Mouse (Mus musculus): ENCODE data around the gene Slc12a6.

The Slc12a6 gene

DNA sequence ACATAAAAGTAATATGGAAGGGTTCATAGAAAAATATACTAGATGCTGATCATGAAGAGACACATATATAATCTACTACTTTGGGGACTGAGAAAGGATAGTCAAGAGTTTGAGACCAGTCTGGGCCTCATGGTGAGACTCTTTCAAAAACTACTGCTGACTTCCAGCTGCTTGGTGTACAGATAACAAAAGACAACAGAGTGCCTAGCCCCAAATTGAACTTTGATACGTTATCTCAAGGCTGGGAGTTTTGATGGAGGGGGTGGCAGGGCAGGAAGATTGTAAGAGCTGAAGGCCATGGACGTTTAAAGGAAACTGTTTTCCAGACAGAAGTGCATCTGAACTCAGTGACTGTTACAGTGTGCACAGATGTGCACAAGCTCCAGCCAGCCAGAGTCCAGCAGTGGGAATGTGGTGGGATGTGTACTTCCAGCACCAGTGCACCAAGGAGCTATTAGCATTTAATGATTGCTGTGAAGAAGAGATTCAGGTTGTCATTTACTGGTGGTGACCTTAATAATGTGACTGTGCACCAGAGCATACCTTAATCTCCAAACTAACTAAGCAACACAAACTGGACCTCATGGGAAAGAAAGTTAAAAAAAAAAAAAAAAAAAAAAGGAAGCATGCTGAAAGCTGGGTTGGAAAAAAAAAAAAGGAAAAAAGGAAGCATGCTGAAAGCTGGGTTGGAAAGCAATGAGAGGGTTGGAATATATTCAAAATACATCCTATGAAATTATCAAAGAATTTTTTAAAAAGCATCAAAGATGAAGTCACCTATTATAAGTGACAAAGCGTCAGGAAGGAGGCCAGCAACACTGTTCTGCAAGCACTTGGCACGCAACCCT lies 66.7 kb downstream of the Slc12a6 start:
- no peak for DNase-seq

DNA sequence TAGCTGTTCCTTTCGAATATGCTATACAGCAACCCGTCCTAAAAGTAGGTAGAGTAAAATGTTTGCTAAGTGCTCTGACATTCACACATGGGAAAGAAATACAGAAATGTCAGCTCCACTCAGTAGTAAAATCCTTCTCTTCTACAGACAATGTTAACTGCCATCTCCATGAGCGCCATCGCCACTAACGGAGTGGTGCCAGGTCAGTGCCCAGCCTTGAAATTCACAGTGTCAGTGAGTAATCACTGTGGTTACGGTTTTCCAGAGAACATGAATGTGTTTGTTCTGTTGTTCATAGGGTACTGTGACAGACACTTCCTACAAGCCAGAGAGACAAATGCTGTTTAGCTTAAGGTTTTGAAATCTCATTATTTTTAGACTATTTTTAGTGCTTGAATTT lies 71.6 kb downstream of the Slc12a6 start:
- DNase-seq: no peak

- DNase-seq: peak; percentile 22
These were observed 74.1 kb downstream of the Slc12a6 start for GRCm38 (mm10) chr2:112339736-112340135.

- no peak for DNase-seq
These were observed 75.5 kb downstream of the Slc12a6 start for GRCm38 (mm10) chr2:112341117-112341516.

- no peak for DNase-seq
These were observed 82.6 kb downstream of the Slc12a6 start for GRCm38 (mm10) chr2:112348246-112348645.

DNA sequence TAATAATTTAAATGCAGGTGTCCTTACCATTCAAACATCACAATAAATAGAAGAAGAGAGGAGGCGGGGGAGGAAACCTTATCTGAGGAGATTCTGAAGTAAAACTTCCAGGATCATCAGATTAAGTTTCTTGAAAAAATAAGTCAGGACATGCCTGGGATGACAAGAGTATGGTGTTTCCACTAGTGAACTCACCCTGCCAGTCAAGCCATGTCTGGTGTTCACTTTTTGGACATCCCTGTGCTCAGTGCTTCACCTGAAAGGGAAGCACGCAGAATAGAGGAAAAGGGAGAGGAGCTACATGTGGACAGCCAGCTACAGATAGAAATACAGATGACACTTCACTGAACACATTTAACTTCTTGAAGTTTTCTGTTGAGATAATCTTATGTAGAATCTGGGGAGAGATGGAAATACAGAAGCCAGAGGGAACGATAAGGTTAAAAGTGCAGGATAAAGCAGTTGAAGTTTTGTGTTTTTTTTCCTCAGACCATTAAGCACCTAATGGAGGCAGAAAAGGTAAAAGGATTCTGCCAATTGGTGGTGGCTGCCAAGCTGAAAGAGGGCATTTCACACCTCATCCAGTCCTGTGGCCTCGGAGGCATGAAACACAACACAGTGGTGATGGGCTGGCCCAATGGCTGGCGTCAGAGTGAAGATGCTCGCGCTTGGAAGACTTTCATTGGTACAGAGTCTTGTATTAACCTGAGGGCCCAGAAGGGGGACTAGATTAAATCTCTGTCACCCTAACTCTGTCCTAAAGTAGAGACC lies 88.2 kb downstream of the Slc12a6 start:
- DNase-seq: no peak

GRCm38 (mm10) chr2:112359611-112360010 lies 94.0 kb downstream of the Slc12a6 start:
- no peak for DNase-seq

- DNase-seq: no peak
These were observed 94.6 kb downstream of the Slc12a6 start for GRCm38 (mm10) chr2:112360012-112360780.

DNA sequence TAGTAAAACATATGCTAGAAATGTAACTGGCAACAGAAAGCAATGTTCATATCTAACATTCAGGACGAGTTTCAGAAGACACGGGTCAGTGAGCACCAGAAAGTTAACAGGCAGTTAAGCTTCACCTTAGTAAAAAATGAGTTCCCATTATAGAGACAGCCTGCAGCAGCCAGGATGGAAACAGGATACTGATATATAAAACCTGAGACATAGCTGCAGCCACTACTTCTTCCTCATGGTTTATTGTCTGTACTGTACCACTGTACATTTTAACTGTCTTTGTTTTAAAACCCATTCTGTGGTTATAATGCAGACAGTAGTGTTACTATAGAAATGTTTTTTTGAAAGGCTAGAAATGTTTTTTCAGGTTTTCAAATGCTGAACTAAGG lies 95.2 kb downstream of the Slc12a6 start:
- DNase-seq: no peak

DNA sequence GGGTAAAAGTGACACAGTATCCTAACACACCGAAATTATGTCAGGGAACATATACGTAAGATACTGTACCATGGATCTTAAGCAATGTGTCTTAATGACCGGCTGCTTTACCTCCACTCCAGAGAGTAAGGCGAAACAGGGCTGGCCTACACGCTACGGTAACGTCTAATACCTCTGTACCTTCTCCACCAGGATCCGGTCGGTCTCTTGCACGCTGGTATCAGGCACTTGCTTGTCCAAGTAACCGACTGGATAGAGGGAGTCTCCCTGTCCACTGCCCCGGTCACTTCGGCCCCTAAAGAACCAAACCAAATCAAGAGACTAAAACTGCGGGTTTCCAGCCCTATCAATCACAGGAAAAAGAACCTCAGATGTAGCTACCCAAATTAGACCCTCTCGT lies 101.6 kb downstream of the Slc12a6 start:
- DNase-seq: no peak

- DNase-seq: peak; percentile 93
These were observed 102.4 kb downstream of the Slc12a6 start, which contains the start of gene Emc4 for GRCm38 (mm10) chr2:112367726-112368673. Gene Emc4 (minus strand): TSS chr2:112368027.

- DNase-seq: no peak
These were observed 104.3 kb downstream of the Slc12a6 start for GRCm38 (mm10) chr2:112369941-112370340.

DNA sequence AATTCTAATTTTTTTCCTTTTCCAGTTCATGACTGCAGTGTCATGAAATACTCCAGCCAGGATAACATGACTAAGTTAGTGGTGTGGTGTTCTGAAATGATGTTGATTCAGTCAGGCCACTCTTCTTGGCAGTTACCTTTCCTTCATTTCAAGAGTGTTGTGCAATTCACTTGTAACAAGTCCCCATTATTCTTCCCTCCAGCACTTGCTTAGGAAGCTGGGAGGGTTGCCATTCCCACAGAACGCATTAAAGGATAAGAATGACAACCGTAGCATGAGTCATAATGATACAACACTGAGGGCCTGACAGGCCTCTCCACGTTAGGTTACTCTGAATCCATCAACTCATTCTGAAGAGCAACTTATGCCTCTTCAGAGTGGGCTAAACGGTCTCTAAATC lies 107.5 kb downstream of the Slc12a6 start:
- no peak for DNase-seq

DNA sequence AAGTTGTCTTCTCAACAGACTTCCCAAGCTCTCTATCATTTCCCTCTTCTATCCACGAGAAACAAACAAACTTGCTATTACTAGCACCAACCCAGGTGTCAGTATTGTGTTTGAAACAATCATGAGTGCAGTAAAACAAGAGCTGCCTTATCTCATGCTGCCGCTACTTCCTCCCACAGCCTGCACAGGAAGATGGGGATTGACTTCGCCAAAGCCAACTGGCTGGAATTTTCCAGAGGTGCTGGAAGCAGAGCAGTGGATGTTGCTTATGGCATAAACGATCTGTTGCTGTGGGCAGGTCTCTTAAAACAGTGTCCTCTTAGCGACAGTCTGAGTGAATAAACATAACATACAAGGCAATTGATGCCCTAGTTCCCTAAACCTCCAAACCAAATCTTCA lies 109.0 kb downstream of the Slc12a6 start:
- DNase-seq: peak; percentile 26

- peak; percentile 93 for DNase-seq
These were observed 113.6 kb downstream of the Slc12a6 start, which contains the start of gene Katnbl1 for GRCm38 (mm10) chr2:112378973-112379898. Gene Katnbl1 (plus strand): TSS chr2:112379211.

GRCm38 (mm10) chr2:112380131-112380530 lies 114.5 kb downstream of the Slc12a6 start:
- no peak for DNase-seq

DNA sequence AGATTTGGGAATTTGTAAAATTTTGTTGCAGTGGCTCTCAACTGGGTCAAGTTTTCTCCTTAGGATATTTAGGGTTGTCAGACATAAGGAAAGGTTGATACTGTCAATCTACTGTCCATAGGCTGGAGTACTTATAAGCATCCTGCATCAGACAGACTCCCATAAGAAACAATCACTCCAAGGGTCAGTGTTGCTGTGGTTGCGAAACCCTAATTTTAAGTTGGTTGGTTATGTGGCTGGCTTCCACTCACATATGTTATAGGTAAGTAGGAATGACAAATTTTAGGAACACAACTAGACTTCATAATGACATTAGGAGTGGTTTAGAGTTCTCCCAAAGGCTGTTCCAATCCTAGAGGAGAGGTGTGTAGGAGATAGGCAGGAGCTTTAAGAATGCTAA lies 115.6 kb downstream of the Slc12a6 start:
- DNase-seq: no peak

DNA sequence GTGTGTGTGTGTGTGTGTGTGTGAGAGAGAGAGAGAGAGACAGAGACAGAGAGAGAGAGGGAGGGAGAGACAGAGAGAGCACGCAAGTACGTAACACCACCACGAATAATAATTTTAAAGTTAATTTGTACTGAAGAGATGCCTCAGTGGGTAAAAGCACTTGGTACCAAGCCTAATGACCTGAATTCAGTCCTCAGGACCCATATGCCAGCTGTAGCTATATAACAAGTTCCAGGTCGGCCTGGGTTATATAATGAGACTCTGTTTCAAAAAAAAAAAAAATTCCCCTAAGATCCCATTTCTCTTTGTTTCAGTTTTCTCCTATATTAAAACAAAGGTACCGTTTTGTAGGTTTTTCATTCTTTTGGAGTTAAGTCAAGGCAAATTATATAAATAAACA lies 125.2 kb downstream of the Slc12a6 start:
- no peak for DNase-seq

DNA sequence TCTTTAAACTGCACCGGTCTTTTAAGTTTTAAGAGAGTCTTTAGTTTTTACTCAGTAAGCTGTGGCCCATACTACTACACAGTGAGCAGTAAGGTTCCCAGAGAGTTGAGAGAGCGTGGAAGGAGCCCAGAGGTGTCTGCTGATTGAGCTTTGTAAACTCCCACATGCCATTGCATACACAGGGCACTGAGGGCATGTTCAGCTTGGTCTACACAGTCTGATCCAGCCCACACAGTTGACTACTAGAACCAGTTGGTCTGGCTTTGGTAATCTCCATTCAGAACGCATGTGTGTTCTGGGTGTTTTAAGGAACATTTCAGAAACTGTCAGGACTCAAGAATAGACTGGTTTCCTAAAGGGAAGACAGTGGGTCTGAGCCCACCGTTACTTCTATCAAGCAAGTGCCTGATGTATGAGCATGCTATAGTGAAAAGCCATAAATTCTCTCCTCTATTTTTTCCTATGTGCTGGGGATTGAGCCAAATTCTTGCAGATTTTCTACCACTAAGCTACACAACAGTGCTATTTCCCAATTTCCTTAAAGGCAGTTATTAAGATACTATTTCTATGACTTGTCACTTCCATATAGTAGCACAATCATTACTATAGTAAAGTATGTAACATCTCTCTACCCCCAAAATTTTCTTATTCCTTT lies 125.8 kb downstream of the Slc12a6 start:
- DNase-seq: no peak

DNA sequence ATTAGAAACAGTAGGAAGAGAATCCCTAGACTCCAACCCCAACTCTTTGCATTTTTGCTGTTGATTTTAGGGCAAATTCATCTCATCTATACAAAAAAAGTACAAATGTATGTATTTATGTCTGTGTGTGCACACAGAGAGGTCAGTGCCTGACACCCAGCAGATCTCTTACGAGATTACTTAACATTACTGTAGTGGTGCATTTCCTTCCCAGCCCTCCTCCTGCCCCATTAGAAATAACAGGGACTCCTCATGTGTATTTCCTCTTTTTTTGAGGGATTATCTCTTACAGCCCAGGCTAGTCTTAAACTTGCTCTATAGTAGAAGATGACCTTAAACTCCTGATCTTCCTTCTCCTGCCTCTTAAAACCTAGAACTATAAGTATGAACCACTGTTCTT lies 127.1 kb downstream of the Slc12a6 start:
- DNase-seq: no peak
